Mouse (Mus musculus) cerebellum, adult 8-10 months (tissue): ENCODE data around the gene Med11.
"Not testable (repeated sequence)": the region's sequence is repeated elsewhere in the genome, so short reads cannot be mapped to it uniquely, and the experiment has no call there.

Experiments used
- DNase-seq: peaks from one replicate; pipeline ENCODE4 v3.0.0; 2022

Med11 gene

DNA sequence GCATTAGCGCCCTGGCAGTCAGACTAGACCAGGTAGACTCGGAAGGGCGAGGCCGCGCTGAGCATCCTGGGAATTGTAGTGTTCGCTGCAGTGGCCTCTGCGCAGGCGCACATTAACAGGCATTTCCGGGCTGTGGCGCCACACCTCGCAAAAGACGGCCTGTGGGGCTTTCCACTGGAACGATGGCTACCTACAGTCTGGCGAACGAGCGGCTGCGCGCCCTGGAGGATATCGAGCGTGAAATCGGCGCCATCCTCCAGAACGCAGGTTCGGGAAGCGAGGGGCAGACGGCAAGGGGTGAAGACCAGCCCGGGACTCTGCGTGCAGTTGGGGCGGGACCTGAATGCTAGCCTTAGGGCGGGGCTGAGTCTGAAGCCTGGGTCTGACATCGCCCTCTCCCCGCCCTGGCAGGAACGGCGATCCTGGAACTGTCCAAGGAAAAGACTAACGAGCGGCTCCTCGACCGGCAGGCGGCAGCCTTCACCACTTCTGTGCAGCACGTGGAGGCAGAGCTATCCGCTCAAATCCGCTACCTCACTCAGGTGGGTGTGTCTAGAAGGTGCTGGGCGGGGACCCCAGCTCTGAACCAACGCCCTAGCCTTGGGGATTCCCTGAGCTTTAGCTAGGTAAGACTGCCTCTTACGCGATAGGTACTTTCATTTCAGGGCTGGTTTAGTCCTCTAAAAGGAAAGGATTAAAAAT is at the start of gene Med11:
TSS of gene Med11 (plus strand) at position 123 of the 702 bp plus-strand sequence.
- DNase-seq: peak; percentile 97

DNA sequence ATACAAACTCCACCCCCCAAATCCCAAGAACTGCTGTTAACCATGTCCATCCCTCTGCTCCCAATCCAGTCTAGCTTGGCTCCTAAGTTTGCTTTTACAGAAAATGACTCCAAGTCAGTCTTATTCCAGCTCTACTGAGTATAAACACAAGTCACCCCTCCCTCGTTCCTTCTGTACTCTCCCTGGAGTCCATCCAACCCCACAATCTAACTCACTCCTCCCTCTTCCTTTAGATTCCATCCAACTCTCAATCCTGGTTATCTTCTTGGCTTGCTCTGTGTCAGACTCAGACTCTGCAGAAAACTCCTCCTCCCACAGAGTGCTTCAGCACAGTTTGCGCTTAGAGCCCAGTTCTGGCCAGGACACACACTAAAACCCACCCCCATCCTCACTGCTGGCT is 48.1 kb upstream of the Med11 start:
- DNase-seq: no peak

DNA sequence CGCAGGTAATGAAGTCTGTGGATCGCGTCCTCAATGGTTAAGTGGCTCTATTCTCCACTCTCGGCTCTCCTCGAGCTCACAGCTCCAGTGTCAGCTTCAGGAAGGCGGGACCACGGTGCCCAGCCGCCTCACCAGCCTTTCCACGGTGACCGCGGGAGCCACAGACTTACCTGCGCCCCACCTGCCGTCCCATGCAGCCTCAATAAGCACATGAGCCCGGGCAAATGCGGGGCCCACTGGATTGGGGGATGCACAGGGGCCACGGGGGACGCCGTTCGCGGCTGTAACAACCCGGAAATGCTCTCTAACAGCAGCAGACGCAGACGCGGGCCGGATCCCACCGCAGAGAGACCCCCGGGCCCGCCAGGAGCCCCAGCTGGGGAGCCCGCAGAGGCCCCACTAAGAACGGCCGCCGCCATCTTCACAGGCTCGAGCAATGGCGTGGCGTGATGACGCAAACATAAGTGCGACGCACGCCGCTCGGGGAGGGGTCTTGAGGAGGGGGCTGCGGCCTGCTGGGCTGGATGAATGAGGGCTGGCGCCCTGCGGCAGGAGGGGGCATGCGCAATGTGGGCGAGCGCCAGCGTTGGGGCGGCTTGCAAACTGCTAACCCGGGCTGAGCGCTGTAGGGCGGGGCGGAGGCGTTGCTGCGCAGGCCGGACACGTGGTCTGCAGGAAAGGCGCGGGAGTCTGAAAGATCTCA is 42.0 kb upstream of the Med11 start, which contains the start of gene Pelp1:
TSS of gene Pelp1 (minus strand) at position 438 of the 703 bp plus-strand sequence.
- peak; percentile 84 for DNase-seq

DNA sequence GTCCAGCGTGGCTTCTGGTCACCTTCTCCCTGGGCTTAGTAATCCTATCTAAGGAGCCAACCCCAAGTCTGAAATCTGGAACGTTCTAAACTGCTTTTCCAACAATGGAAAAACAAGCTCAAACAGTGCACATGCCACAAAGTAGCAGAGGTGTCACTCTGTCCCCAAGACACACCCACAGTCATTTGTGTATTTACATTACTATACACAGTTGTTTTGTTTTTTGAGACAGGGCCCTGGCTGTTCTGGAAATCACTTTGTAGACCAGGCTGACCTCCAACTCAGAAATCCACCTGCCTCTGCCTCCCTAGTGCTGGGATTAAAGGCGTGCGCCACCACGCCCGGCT is 41.4 kb upstream of the Med11 start:
- DNase-seq: no peak

DNA sequence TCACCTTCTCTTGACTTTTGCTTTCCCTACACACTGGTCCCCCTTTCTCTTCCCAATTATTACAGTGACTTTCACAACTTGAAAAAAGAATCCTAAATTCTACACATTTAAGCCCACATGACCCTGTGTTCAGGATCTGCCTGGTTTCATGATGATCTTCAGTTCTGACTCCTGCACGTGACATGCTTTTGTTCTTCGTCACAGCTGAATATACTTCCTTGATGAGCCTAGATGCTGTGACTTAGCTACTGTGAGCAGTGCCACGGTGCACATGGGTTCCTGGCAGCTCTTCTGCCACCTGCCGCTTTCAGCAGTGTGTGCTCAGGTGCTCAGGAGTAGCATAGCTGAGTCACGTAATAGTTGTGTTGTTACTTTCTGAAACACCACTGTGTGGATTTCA is 39.1 kb upstream of the Med11 start:
- no peak for DNase-seq

DNA sequence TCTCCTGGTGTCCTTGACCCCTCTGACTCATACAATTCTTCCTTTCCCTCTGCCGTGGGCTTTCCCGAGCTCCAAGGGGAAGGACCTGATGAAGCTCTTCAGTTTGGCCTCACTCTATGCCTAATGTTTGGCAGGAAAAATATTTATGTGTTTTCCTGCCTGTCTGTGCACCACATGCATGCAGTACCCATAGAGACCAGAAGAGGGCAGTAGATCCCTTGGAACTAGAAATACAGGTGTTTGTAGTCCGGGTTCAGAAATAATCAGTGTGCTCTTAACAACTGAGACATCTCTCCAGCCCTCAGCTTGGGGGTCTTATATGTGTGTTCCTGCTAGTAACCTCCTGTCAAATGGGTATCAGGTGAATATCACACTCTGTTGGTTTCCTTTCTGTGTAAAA is 37.8 kb upstream of the Med11 start:
- peak; percentile 74 for DNase-seq

DNA sequence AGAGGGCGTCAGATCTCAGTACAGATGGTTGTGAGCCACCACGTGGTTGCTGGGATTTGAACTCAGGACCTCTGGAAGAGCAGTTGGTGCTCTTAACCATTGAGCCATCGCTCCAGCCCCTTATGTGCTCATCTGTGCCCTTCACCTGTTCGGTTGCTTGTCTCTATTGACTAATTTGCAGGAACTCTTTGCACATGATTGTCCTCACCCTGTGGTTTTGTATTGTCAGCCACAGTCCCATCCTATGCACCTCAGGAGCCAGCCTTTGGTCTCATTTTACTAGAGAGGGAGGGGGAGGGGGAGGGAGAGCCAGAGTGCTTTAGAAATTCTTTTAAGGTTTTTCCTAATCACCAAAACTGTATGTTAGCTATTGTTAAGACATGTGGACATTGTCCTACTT is 33.5 kb upstream of the Med11 start:
- DNase-seq: no peak

DNA sequence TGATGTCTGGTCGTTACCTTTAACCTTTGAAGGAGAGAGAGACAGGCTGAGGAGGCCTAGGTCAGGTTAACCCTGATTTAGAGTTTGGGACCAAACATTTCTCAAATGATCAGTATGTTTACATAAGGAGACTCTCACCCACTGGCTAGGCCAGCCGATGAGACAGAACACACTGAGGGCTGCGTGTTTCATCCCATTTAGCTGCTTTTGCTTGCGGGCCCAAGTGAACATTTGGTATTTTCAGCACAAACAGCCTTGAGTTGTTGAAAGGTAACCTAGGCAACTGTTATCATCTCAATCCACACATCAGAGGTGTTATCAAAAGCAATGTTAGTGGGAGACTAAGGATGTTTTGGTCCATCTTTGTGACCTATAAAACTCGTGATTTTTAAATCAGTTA is 32.2 kb upstream of the Med11 start:
- no peak for DNase-seq

DNA sequence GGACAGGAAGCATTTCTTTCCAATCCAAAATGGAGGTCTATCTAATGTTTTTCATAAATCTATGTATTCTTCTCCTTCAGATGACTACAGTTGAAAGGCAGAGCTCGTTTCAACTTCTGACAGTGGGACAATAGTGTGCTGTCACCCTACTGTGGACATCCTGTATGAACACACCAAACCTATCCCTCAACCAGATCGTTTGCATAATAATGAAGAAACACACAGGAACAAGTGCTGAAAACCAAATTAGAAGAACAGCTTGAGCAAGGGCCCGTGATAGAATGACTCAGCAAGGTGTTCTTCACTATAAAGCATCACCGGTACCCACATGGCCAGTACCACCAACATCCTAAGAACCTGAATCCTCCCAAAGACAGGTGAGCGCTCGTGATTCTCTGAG is 25.1 kb upstream of the Med11 start:
- DNase-seq: not testable (repeated sequence)

DNA sequence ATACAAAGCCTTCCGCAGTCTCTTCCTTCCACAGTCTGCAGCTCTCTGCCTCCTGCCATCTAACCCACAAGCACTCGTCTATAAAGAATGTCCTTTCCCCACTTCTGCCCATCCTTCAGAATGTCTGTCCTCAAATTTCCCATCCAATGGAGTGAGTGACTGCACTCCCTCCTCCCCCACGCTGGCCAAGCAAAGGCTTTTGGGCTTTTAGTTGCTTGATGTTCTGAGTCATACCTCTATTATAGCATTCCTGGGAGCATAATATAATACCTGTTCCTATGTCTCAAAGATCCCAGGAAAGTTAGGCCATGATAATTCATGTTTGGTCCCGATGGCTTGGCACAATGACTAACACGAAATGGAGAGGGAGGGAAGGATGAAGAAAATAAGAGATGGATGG is 20.1 kb upstream of the Med11 start:
- no peak for DNase-seq

DNA sequence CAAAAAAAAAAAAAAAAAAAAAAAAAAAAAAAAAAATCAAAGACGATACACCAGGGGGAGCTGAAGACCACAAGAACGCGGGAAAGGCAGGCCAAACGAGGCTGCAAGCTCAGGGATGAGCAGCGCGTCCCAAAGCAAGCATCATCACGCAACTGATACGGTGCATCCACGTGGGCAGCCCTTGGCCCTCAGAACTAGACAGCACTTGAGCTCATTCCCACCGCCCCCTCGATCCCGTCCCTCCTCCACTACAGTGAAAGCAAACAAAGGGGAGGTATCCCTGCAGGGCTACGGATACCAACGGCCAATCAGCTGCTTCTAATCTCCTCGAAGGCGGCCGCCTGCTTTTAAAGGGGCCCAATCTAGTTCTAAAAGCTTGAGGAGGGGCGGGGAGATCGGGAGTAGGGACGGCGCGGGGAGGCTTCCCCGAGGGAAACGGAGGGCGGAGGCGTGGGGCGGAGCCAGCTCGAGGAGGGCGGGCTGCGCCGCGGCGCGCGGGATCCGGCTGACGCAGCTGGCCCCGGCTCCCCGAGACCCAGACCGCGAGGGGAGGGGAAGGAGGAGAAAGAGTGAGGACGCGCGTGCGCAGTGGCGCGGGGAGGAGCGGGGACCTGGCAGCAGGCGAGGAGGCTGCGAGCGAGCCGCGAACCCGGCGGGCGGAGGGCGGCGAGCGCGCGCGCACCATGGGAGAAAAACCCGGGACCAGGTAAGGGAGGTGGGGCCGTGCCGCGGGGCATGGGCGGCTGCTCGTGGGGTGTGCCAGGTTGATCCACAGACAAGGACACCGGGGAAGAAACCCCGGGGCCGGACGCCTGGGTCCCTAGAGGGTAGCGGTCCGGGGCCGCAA is 19.4 kb upstream of the Med11 start, which contains the start of gene Arrb2:
TSS of gene Arrb2 (plus strand) at position 588 of the 847 bp plus-strand sequence.
- DNase-seq: peak; percentile 99

DNA sequence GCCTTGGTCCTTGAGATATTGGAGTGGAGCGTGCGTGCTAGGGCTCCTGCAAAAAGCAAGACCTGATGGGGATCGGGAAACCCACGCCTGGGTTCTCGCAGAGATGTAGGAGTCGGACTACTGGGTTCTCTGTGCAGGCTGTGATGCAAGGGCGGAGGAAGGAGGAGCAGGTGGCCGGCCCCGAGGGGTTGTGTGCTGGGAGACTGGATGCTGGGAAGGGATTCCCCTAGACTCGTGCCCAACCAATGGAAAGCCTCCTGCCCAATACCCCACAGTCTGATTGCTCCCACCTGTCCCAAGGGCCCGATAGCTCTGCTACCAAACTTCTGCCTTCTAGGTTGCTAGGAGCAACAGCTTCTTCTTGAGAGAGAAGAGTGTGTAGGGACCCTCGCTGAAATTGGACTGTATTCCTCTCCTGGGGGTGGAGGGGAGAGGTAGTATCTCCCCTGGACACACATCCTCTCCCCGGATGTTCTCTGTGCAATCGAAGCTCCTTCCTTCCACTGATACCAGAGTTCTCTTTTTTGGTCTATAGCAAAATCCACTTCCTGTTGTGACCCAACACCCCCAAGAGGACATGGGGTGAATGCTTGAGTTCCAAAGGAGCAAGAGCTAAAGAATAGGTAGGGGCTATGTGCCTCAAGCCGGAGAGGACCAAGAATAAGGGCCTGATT is 18.7 kb upstream of the Med11 start:
- DNase-seq: no peak

DNA sequence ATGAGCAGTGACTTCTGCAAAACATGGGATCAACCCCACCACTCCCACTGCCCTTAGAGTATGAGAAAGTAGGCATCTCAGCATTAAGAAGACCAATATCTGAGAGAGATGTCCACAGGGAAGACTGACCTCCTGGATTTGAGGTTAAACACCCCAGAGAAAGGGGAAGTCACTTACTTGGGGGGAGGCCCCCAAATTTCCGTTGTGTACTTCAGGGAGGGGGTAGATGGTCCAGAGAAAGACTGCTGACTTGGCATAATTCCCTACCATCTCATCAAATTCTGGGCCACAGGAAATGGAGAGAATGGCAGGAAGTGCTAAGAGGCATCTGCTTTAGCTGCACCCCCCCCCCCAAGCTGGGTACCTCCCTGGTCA is 18.2 kb upstream of the Med11 start:
- no peak for DNase-seq

DNA sequence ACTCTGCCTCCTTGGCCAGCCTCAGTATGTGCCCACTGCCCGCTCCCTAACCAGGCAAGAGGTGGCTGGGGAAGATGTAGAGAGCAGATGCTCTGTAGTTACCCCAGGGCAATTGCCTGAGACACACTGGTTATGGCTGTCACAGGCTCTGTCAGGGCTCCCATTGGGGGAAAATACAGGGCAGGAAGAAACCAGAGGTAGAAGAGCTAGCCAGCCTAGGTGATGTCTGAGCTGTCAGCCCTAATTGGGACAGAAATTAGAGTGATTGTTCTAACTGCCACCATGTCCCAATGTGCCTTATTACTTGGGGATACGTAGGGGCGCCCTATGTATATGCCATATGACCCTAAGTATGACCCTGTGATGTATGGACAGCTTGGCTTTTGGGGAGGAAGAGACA is 17.8 kb upstream of the Med11 start:
- DNase-seq: no peak

DNA sequence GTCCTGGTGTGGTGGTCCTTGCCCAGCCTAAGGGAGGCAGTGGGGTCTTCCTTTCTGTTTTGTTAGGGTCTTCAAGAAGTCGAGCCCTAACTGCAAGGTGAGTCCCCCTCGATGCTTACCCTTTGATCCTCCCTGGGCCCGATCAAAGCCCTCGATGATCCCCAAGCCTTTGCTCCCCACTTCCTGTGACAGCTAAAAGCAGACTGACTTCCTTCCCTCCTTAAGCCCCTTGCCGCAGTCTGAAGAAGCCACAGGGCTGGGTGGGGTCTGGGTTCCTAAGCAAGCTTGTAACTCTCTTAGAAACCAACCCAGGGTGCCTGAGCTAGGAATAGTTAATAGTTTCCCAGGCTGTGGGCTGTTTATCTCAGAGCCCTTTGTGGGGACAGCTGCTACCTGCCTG is 16.2 kb upstream of the Med11 start:
- DNase-seq: no peak

DNA sequence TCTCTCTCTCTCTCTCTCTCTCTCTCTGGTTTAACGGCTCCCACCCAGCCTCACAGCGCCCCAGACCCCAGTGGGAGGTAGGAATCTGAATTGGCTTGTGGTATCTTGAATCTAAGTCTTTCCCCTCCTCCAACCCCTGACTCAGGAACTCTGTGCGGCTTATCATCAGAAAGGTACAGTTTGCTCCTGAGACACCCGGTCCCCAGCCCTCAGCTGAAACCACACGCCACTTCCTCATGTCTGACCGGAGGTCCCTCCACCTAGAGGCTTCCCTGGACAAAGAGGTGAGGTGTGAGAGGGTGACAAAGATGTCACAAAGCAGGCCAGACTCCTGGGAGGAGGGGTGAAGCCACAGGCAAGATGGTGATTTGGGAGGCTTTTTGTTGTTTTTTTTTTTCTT is 14.3 kb upstream of the Med11 start:
- DNase-seq: no peak

DNA sequence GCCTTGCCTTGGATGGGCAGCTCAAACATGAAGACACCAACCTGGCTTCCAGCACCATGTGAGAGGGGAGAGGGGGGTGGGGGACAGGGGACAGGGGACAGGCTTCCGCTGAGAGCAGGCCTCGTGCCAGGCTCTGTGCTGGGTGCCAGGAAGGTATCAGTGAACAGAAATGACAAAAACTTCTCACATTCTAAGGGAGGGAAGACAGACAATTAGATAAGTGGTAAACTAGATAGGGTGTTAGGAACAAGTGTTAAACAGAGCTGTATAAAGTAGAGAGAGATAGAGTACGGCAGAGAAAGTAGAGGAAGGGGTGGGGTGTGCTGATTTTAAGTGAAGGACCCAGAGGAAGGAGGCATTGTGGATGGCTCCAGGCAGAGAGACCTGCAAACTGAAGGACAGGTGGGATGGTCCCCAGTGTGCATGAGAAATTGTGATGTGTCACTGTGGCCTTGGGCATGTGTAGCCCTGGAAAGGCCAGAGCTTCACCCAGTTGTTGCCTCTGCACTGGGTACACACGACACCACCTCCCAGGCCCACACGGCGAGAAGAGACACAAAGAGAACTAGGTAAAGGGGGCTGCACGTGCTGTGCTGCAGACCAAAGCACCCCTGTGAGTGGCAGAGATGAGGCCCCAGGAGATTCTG is 12.9 kb upstream of the Med11 start:
- no peak for DNase-seq

DNA sequence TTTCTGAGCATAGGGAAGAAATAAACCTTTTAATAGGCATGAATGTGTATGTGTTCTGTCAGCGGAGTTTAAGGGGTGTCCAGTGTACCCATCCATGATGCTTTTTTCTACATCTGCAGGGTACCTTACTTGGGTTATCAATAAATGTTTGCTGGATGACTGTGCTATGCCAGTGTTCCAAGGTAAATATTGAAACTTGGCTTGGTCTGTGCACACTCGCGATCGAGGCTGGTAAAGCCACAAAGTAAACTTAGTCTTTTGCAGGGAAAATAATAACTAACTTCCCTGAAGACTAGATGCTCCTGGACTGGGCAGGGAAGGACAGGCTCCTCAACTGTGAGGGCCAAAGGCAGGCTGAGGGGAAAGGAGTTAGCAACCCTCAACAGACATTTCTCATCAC is 11.1 kb upstream of the Med11 start:
- no peak for DNase-seq

DNA sequence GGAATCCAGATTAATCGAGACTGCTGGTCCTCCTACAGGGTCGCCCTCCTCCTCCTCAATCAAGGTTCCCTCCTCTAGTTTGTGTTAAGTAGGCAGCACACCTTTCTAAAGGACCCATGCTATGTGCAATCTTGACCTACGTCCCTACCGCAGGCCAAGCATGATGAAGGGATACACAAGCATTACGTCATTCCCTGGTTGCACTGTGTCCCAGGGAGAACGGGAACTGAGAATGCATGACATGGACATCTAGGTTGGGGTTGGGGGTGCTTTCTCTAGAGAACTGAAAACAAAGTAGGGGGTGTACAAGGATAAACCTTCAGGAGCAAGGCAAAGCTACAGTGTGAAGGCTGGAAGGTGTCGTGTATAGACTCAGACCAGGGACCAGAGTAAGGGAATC is 9.8 kb upstream of the Med11 start:
- DNase-seq: no peak

DNA sequence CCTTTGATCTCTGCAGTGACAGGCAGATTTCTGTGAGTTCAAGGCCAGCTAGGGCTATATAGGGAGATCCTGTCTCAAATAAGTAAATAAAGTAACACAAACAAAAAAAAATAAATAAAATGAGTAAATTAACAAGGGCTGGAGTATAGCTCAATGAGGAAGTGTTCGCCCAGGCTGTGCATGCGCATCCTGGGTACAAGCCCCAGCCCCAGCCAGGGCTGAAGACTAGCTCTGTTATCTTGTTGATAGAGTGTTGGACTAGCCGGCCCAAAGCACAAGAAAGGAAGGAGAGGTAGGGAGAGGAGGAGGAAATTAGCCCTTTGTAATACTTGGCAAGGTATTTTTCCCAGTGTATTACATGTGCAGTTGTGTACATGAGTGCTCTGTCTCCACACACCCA is 7.8 kb upstream of the Med11 start:
- no peak for DNase-seq

DNA sequence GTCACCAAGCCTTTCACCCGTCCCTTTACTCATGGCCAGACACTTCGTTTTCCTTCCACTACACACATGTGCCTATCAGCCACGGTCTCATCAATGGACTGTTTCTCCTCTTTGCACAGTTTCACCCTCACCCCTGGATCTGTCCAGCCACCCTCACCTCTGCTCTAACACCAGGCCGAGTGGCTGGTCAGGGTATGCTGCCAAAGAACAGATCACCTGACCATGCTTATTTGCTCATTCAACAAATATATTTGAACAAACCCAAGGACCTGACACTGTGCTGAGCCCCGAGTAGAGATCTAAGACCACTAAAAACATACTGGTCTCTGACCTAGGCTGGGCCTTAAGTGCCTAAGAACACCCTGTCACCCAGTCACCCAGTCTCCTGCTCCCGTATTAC is 7.1 kb upstream of the Med11 start:
- DNase-seq: no peak

DNA sequence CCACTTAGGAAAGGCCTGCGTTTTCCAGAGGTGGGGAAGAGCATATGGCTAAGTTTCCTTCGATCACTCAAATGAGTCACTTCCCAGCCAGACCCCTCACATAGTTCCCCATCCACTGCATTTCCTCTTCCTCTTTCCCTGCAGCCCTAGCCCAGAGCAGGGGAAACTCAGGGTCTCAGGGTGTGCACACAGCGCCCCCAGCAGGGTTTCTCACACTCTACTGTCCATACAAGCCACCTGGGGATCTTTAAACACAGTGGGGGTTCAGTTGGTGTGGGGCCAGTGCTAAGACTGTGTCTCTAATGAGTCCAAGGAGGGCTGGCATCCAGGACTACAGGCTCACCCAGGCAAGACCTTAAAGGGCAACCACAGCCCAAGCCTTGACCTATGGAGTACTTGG is 5.0 kb upstream of the Med11 start:
- no peak for DNase-seq

DNA sequence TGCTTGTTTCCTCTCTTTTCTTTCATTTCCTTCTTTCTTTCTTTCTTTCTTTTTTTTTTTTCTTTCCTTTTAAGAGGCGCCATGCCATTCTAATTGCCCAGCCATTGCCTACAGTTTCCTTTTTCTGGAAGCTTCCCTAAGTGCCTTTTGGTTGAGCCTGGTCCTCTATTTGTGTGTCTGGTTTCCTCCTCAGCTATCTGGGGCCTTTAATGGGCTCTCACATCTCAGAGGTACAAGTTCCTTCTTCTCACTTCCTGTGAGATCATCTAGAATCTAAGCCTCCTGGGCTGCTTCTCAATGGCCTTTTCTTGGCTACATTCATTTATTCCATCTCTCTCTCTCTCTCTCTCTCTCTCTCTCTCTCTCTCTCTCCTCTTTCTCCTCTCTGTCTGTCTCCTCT is 4.3 kb upstream of the Med11 start:
- DNase-seq: no peak
